Mouse (Mus musculus): Measurements from ENCODE around the gene Cwf19l1.

DNA sequence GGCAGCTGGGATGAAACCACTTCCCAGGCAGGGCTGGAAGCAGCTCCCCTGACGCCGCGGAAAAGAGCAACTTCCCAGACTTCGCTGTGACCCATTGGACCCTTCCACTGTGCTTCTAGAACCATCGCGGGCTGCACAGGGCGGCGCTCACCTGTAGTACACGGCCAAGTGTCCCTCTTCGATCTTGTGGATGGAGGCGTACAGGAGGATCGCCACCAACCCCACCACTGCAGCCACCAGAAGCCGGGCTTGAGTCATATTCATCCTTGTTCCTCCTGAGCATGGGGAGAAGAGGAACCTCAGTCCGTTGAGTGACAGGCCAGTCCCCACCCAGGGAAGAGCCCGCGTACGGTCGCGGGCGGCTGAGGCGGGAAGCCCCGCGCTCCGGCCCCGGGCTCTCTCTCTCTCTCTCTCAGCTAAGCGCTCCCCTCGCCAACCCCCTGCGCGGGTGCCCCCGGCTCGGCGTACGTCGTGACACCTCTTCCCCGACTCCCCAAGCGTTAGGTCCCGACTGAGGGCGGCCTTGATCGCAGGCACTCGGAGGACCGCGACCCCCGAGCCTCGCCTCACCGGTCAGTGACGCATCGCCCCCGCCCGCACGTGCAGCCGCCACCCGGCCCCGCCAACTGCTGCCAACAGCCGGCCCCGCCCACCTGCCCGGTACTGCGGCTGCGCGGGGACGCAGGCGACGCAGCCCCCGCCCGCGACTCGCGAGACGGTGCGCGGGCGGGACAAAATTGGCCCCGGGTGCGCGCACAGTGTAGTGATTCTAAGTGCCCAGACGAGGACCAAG, 66.4 kb downstream of the Cwf19l1 start, which contains the start of gene Erlin1:
- no peak for TF ChIP-seq CTCF (IDR thresholded peaks at IDR 0.05; ENCODE audit: insufficient read depth, low read length)
- no peak for TF ChIP-seq POLR2A (IDR thresholded peaks at IDR 0.05; ENCODE audit: borderline replicate concordance, extremely low read depth, low read depth, low read length)

Measured in lung, adult 2 months (tissue).